Mouse (Mus musculus) retina, postnatal 7 days (tissue): ENCODE measurements around the gene Eef2k.
A peak's percentile ranks its signal among the peaks of the same experiment; 100 is the strongest.

Source experiments
- DNase-seq: peaks from one replicate; pipeline ENCODE4 v3.0.0-alpha.2; 2012; ENCODE audit warnings: low read depth, low spot score

Eef2k gene

DNA sequence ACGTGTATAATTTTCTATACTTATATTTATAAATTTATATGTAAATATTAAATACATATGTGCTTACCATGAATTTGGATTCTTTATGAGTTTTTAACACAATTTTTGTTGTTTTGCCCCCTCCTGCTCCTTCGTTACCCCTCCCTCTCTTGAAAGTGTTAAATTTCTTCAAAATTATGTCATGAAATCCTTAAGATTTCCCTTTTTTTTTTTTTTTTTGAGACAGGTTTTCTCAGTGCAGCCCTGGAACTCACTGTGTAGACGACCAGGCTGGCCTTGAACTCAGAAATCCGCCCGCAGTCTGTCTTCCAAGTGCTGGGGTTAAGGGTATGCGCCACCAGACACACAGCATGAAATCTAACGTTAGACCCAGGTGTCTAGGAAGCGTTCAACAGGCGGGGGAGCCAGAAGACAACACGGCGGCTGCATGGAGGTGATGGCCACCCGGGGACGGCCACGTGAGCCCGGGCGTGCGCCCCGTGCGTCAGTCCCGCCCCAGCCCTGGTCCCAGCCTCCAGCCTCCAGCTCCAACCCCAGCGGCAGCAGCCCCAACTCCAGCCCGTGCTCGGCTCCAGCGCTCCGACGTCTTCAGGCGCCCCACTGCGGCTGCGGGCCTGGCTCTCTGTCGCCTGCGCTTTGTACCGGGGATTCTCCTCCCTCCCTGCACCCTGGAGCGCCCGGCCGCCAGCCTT lies at the start of gene Eef2k:
Eef2k (plus strand) TSS at position 487 of the 692 bp plus-strand sequence.
- peak; percentile 77 for DNase-seq

DNA sequence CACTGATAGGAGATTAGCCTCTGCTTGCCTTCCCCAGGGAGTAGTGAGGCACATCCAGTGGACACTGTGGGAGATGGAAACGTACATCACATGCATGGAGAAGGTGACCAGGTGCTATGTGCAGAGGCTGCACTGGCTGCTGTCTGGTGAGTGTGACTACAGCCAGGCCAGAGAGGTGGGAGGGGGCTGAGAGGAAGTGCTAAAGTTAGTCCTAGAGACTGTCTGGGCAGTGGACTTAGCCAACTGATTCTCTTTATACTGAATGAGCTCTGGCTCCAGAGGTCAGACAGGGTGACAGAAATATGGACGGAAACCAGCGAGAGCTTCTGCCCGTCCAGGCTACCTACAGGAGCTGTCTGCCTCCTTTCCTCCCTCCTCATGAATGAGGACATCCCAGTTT lies 47.1 kb upstream of the Eef2k start:
- DNase-seq = no peak

DNA sequence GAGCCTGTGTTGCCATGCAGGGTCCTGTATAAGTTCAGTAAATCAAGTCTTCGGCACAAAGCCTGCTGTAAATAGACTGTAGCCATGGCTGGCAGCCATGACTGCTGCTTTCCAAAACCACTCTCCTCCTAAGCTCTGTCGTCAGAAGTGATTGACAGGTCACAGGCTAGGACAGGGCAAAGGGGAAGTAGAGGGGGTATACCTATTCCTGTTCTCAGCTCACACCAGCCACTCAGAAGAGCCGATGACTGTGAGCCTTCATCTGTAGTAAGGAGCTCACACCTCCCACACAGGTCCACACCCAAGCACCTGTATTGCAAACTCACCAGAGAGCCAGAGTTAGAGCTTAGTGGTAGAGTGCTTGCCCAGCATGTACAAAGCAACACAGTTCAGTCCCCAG lies 46.3 kb upstream of the Eef2k start:
- no peak for DNase-seq

DNA sequence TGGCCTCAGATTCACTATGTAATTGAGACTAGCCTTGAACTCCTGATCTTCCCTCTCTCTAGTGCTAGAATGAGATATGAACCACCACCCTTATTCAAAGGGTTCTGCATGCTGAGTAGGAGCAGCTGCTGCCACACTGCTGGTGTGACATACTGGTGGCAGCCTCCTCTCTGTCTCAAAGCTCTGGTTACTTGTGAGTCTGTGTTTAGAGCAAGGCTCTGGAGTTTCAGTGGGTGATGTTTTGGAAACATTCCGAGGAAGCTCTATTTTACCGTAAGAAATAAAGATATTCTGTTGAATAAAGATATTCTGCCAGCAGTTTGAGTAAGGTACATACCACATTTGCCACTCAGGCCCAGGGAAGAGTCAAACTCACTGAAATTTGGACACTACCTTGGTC lies 39.4 kb upstream of the Eef2k start:
- DNase-seq = no peak

DNA sequence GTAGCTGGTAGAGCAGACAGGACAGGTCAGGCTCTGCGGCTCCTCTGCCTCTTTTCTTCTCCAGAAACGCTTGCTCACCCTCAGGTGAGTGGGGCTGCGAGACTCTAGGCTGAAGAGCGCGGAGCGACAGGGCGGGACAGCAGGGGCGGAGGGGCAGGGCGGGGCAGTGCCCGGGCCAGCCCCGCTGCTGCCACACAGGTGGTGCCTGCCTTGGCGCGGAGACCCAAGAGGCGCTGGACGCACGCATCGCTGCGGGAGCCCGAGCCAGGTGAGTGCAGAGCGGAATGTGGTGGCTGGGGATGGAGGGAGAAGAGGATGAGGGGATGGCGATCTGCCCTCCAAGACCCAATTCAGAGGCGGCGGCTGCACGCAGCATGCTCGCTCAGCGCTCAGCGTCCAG lies 32.9 kb upstream of the Eef2k start:
- no peak for DNase-seq

DNA sequence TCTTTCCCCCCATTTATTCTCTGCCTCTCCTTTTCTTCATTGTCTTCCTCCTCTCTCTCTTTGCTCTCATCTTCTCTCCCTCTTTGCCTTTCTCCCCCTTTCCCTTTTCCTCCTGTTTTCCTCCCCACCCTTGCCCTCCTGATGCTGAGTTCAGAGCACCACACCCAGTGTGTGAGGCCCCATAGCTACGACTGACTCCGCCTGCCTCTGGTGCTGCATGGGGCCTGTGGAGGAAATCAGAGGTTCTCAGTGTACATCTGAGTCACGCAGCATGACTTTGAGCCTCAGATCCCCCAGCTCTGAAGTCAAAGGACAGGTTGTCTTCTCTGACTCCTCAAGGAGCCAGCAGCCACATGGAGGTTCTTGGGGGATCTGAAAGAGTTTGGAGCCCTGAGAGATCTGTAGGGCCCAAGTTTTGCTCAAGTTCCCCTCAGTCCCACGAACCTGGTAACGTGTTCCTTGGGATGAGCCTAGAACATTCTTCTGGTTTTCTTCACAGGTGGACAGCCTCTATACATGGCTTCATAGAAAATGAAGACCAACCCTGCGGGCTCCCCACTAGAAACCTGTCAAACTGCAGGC lies 30.7 kb upstream of the Eef2k start, which contains the start of gene Gm5737:
Gm5737 (plus strand) TSS at position 532 of the 582 bp plus-strand sequence.
- no peak for DNase-seq

DNA sequence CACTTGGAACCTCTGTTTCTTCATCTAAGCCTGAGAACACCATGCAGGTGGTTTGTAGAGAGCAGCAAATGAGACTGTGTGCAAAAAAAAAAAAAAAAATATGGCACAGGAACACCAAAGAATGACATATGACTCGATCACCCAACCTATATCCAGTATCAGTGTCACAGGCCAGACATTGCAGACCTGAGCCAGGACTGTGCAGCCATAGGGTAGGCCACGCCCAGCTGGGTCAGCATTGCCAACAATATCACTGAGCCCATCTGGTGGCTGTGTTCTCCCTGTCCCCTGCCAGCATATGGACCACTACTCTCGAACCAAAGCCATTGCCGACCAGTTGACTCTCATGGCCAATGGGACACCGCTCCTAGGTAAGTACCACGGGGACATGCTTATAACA lies 25.1 kb upstream of the Eef2k start:
- DNase-seq = no peak

DNA sequence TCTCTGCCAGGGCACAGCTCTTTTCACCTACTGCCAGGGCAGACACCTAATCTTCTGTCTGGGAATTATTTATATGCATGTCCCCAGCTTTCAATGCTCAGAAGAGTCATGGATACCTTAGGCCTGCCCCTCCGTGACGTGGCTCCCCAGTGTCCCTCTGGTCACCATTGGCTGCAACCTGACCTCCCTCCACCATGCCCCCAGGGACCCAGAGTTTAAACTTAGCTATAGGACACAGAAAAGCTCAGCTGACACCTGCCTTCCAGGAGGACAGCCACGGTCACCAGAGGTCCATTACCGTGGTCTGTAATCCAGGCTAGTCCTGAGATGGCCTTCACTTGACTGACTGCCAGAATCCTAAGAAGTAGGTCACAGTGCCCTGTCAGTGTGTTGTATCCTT lies 23.2 kb upstream of the Eef2k start:
- no peak for DNase-seq

DNA sequence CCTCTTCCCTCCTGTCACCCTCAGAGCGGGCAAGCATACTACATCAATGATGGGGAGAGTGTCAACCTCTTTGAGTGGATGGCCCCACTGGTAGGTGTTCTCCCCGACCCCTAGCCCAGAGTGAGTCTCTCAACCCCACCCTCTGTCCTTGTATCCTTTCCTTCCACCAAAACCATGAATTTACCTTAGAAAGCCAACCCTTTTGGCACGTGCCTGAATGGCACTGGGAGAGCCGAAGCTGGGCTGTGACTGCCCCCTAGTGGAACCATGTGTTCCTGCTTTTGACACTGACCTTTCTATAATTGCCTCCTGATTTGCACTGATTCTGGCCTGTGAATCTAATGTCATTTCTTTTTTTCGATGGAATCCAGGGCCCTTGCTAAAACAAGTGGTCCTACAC lies 19.4 kb upstream of the Eef2k start:
- DNase-seq = peak; percentile 34

DNA sequence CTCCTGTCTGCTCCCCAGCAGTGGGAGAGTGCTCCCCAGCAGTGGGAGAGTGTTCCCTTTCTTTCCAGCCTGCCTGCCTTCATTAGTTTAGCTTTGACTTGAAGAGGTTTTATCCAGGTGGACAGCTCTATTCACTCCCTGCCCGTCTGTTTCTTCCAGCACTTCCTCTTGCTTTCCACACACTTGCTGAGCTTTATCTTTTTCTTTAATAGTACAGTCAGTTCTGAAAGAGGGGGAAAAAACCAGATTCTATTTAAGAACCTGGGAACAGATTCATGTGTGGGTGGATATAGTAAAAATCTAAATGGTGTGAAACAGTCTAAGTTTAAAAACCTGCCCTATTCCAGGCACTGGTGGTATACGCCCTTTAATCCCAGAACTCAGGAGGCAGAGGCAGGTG lies 17.5 kb upstream of the Eef2k start:
- no peak for DNase-seq

DNA sequence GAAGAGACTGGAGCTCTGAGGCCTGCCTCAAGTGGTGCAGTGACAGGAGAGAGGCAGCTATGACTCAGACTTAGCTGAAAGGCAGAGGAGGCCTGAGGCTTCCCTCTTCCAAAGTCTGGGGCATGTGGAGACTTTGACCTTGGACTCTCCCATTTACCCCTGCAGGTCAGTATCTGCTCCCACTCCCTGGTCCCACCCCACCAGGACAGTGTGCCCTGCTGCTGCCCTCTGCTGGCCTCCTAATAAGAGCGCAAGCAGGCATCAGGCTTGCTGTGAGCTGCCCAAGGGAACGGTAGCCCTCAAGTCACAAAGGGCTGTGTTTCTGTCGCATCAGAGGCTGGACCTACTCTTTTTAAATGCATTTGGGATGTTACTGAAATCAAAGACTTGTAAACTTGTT lies 16.2 kb upstream of the Eef2k start:
- no peak for DNase-seq

DNA sequence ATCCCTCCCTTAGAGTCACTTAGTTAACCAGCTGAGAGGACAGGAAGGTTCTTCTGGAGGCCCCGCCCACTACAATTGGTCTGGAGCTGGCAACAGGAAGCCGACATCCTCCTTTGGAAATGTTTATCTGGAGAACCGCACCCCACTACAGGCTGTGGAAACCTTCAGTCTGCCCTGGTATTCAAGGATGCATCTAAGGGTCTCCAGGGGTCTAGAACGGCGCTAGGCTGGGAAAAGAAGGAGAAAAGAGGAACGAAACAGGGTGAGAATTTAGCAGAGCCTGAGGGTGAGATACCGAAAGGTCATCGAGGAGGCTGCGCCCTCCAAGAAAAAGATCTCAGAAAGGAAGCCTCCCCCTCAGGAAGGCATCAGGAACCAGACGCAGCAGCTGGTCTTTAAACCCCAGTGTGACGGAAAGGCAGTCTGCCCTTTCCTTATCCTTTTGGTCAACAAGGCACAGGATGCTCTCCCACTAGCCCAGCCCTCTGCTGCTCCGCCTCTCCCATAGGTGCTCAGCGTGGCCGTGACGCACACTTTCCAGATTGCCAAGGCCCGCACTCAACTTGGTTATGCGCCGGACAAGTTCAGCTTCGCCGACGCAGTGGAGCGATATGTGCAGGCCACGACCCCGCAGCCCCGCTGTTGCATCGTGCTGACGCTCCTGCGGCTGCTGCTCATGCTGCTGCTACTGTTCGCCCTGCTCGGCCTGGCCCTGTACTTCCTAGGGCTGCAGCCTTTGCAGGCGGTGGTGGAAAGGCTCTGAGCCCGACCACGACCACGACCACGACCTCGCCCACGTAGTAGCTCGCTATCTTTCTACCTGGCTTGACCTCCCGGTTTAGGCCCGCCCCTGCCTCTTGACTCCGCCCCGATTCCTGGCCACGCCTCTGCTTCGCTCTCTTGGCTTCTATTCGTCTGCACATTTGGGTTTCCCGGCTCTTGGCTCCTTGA lies 11.9 kb upstream of the Eef2k start:
- DNase-seq = no peak

DNA sequence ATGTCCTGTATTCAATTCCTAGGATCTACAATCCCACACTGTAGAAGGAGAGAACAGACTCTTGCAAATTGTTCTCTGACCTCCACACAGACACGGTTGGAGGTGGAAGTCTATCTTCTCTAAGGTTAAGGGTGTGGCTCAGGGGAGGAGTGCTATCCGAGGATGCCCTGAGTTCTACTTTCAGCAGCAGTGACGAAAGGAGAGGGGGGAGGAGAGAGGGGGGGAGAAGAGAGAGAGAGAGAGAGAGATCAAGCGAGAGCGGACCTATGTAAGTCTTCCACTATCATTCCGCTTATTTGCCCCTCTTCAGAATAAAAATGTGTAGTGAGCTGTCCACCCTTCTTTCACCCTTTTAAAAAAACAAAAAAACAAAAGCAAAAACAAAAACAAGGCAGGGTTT lies 8.2 kb upstream of the Eef2k start:
- DNase-seq = no peak

DNA sequence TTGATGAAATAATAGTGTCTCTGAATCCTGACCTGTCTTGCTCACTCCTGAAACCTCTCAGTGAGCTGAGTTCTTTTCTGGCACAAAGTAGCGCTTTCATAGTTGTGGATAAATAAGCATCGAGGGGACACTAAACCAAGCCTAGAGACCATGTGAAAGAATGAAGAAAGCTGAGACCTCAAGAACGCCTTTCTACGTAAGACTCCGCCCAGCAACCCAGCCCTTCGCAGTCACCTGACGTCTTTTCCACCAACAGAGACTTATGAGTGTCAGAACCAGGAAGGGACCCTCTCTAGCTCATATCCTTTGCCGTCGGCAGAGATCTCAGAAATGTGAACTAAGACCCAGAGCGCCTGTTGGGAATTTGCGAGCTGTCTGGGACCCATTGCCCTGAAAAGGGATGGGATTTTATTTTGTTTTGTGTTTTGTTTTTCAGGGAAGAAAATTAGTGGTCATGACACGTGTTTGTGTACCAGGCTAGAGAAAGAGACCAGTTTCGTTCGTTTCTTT lies 7.7 kb upstream of the Eef2k start:
- peak; percentile 29 for DNase-seq

DNA sequence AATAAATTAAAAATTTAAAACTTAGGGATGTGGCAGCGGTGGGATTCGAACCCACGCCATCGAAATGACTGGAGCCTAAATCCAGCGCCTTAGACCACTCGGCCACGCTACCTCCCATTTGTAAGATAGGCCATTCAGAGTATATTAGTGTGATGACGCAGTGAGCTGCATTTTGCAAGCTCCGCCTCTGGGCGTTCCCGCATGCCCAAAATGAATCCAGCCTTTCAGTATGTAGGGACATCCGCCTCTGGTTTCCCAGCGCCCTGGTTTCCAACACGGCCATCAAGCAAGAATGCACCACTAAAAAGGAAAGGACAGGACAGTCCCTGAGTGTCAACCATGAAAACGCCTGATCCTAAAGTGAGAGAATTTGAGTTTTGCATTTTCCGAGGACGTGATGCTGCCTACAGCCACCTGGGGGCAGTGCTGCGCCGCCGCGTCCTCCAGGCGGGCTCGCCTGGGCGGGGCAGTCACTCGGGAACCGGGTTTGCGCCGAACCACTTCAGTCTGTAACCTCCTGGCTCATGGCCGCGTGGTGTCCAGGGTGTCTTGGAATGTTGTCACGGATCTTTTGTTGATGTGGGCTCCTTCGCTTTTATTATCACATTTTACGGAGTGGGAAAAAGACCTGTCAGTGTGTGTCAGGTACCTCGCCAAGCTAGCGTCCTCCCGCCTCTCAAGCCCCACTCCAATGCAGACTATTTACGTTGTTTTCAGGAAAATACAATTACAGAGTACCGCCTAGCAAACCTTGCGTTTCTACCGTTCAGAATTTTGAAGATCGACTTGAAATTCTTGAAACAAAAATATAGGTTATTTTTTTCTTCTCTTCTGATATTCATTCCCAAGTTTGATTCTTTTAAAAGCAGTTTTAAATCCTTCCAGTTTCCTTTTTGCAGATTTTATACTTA lies 6.9 kb upstream of the Eef2k start:
- DNase-seq = peak; percentile 95

DNA sequence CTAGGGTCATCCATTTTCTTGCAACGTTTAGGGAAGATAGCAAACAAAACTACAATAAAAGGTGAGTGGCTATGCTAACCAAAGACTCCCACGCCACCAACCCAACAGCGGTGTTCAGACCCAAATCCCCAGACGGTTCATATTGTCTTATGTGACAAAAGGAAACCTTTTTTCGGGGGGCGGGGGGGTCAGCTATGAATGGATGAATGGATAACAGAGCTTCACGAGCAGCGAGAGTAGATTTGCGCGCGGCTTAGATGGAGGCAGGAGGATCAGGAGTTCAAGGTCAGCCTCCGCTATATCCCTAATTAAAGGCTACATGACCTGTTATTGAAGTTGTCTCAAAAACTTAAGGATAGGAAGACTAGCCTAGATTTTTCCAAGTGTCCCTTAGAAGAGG lies 6.3 kb upstream of the Eef2k start:
- DNase-seq = no peak

DNA sequence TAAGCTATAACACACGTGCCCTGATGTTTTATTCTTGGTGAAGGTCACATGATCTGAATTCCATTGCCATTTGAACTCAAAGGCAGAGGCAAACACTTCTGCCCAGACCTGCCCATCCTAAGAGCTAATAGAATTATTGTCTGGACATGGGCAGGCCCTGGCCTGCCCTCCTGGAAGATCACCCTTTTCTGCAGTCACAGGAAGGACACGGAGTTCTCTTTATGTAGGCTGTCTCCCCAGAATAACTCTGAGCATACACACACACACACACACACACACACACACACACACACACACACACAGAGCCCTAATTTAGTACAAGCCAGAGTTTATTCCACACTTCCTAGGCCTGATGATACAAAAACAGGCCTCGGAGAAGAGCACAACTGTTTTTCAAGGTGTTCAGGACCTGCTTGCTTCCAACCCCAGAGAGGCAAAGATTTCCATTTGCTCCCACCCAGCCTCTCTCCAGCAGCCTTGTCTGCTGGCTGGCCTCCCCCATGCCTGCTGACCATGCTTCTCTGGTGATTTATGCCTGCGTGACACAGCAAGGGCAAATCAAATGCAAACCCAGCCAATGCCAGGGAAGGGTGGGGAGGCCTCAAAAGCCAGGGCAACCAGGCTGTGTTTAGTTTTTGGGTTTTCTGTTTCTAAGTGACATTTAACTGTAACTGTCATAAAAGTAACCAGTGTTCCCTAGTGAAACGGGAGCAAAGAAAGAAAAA lies 4.0 kb upstream of the Eef2k start:
- no peak for DNase-seq

DNA sequence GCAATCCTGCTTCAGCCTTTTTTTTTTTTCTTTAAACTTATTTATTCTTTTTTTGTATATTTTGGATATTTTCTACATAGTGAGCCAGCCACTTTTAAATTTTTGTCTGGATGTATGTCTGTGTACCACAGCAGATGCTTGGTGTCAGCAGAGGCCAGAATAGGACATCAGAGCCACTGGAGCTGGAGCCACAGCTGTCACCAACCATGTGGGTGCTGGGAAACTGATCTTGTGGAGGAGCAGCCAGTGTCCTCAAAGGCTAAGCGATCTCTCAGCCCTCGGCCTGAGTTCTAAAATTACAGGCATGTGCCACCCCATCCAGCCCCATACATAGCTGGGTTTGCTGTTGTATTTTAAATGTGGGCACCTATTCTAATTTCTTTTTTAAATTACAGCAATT lies 2.8 kb upstream of the Eef2k start:
- no peak for DNase-seq

DNA sequence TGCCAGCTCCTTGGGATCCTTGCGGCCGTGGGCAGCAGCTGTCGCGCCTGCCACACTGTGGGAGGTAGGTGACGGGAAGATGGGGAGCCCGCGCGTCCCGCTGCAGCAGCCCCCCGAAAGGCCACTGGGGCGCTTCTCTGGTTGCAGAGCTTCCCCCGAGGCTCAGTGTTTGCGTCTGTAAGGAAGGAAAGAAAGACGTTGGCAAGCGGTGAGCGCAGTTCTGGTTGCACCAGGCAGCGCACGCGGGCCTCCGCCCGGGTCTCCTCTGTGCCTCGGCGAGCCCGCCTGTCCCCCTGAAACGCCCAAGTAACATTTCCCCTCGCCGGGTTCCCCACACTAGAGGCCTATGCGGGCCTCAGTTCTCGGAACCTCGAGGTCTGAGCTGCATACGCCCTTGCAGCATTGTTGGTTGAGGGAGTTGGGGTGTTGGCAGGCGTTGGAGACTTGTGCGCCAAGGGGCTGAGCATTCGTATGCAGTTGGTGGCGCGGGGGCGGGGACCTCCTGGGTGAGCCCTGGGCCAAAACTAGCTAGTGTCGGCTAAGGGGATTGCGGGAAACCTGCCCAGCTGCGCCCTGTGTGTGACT lies 498 bp downstream of the Eef2k start:
- peak; percentile 21 for DNase-seq

DNA sequence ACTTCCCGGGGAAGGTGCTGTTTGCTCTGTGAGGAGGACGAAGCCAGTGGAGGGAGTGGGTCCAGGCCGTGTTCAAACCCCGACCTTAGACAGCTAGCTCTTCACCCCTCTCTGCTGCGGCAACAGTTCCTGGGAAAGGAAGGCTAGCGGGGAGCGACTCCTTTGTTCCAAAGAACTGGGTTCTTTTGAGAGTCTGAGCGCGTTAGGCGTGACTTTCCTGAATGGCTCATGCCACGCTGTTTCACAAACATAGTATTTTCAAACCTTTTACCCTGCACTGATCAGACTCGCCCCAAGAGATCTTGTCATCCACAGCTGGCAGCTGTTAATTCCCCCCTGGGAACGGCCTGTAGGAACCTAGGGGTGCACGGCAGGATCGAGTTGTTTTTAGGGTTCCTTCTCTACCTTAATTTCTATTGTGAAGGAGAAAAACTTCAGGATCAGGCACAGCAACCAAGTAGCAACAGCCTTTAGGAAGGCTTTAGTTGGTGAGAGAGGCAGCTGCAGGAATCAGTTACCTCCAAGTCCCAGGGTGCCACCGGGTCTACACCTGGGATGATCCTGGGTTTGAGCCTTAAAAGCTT lies 1.3 kb downstream of the Eef2k start:
- no peak for DNase-seq
